Mouse (Mus musculus) cerebellum, postnatal 10 days (tissue): Measurements from ENCODE around the gene Podnl1.

Experiments used
- DNase-seq, 2 experiments: peaks; one replicate each; pipeline ENCODE4 v3.0.0; 2021; ENCODE audit warnings: mixed read lengths in 2 of 2

Podnl1 gene

GRCm38 (mm10) chr8:84127202-84127901 is 1.6 kb downstream of the Podnl1 start:
- no peak for DNase-seq

GRCm38 (mm10) chr8:84128277-84128676 is 2.5 kb downstream of the Podnl1 start:
- no peak for DNase-seq

- DNase-seq = peak; percentile 79 to 84
Observed at GRCm38 (mm10) chr8:84130806-84131205, 5.0 kb downstream of the Podnl1 start.

- DNase-seq = no peak
Observed at GRCm38 (mm10) chr8:84132225-84132624, 6.4 kb downstream of the Podnl1 start.

- DNase-seq = no peak
Observed at GRCm38 (mm10) chr8:84137848-84138247, 12.1 kb downstream of the Podnl1 start.

- DNase-seq = no peak
Observed at GRCm38 (mm10) chr8:84140838-84141237, 15.0 kb downstream of the Podnl1 start.

GRCm38 (mm10) chr8:84144636-84145245 is 19.0 kb downstream of the Podnl1 start:
- DNase-seq = no peak

DNA sequence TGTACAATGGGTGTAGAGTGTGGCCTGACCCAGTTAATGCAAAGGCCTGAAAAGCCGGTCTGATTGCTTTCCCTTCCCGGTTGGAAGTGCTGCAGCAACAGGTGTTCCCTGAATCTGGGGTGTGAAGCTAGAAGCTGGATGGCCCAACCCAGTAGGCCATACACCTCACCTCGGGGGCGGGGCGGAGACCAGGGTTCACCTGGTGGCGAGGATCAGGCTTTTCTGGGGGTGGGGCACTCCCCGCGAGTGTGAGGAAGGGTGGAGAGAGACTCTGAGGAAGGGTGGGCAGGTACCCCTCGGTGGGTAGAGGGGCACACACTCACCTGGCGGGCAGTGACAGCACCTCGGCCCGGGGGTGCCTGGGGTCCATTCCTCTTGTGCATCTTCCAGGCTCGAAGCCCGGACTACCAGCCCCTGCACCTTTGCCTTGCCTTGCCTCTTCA is 21.6 kb downstream of the Podnl1 start:
- peak; percentile 66 to 67 for DNase-seq

DNA sequence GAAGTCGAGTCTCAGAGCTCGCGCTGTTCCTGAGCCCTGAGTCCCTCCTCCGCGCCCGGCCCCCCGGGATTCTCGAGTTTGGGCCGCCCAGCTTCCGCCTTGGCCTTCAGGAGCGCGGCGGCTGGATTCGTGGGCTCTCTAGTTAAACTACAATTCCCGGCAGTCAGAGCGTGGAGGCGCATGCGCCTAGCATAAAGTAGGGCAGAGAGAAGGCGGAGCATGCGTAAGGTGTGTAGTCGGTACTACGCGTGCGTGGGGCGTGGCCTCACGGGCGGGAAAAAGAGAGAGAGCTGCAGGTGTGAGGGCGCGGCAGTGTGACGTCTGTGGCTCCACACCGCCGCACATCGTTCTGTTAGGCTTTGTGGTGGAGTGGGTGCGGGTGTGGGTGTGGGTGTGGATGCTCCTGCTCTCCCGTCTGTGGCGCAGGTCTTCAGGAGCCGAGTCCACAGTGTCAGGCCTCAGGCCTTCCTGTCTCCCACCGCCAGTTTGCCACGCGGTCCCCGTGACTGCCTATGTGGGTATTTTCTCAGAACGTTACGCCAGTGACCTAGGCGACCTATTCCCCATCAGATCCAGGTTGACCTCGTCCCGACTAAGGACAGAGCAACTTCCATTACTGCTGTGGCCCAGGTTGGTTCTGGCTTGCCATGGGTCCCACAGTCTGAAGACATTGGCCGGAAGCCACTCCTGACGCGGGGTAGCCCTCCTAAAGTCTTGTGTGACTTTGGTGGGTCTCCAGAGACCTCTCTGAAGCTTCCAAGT is 22.2 kb downstream of the Podnl1 start, which contains the start of the genes Cc2d1a and 4930432K21Rik:
Gene Cc2d1a, minus strand, starts transcription at position 168 of the 762 bp plus-strand sequence.
Gene 4930432K21Rik, plus strand, starts transcription at position 257 of the 762 bp plus-strand sequence.
- DNase-seq = peak; percentile 94 to 97

GRCm38 (mm10) chr8:84148531-84148850 is 22.7 kb downstream of the Podnl1 start:
- peak; percentile 55 to 56 for DNase-seq

- no peak for DNase-seq
Observed at GRCm38 (mm10) chr8:84149181-84149580, 23.4 kb downstream of the Podnl1 start.

DNA sequence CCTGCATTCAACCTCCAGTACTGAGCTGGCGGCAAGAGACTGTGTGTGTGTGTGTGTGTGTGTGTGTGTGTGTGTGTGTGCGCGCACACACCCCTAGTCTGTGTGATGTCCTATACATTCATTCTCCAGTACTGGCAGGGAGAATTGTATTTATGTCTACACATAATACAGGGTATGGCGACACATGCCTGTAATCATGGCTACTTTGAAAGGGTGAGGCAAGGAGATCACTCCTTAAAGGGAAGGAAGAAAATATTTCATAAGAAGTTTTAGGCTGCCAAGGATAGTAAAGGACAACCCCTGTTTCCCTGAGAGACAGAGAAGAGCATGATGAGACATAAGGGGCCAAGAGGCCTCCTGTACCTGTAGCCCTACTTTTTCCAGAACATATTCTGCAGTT is 31.8 kb downstream of the Podnl1 start:
- DNase-seq = no peak

DNA sequence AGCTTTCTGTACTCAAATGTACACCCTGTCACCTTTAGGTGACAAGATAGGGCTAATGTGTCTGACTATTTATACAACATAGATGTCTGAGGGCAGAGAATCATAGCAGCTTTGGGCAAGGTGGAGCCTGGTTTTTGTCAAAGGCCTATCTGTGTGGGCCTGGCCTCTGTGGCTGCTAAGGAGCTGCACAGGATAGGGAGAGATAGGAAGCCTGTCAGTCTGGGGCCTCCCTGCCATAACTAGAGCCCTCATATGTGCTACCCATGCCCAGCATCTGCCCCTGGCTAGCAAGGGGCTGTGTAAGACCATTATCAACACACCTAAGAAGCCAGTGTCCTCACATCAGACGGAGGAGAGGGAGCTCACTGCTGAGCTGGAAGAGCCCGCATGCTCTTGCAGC is 41.9 kb downstream of the Podnl1 start:
- no peak for DNase-seq

DNA sequence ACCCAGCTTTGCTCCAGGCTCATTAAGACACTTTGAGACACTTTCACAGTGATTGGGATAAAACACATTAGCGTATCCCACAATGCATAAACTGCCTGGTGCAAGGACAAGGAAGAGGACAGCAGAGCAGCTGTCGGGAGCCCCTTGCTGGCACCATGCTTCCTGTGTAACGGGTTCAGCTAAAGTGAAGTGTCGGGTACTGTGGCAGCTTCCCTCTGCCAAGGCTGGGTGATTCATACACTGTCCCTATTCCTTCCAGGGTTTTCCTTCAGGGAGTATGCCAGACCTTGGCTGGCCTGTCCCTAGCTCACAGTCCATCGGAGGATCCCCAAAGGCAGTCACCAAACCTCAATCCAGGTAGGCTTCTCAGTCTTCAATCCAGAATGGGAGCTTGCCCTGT is 44.3 kb downstream of the Podnl1 start:
- no peak for DNase-seq

DNA sequence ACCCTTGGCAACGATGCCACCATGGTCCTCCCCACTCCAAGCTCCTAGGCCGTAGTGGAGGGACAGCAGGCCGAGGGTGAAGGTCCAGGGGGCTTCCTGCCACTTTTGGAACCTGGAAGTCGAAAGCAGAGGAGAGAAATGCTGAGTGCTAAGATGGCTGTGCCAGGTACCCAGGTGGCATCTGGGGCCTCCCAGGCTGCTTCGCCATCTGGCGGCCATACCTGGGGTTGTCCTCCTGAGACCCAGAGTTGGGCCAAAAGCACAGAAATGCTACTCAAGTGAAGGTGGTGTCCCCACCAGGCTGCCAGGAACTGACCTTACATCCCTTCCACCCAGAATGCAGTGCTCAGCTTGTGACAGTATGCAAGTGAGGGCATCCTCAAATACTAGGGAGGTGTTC is 48.1 kb downstream of the Podnl1 start:
- DNase-seq = peak; percentile 68 to 69

DNA sequence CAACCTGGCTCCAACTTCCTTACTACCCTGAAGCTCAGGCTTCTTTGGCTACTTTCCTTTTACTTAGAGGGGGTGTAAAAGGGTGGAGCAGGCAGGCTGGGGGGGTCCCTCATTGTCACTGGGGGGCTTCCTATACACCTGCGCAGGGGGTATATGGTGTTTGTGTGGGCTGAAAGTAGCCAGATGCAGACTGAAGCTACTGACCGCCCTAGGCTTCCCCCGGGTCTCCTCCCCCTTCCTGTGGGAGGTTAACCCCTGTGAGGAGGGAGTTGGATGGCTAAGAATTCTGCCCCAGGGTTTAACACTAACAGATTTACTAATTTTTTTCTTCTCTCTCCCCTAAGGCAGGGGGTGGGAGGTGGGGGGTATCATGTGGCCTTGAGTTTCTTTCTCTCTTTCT is 50.8 kb downstream of the Podnl1 start:
- no peak for DNase-seq

- DNase-seq = no peak
Observed at GRCm38 (mm10) chr8:84177405-84177804, 51.6 kb downstream of the Podnl1 start.

DNA sequence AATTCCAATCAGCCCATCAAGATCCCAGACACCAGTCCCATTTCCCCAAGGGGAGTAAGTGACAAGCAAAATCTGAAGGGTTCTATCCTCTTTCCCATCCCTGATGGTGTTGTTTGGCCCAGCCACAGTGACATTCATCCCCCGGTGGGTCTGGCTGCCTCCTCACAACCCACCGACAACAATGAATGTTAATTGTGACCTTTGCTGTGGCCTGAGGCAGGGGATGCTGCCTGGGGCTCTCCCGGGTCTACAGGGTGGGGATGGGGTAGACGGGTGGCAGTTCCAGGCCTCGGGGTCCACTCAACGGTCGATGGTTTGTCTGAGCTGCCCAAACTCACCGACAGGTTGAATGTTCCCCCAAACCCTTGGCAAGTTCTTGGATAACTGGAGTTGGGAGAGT is 52.8 kb downstream of the Podnl1 start:
- DNase-seq = no peak

DNA sequence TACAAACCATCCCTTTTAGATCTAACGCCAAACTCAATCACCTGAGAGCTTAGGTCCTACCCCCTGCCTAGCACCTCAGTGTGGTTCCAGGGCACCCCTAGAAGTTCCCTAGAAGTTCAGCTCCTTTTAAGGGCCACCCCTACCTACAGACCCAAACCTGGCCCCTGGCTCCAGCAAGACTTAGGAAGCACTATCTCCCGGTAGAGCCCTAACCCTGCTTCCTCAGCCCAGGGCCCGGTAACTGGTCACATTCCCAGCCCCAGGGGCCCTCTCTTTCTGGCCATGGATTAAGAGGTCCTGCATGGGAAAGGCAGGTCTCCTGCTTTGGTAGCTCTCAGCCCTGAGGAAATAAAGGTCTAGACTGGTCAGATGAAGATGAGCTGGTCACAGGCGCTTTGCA is 54.2 kb downstream of the Podnl1 start:
- no peak for DNase-seq

- peak; percentile 57 to 72 for DNase-seq
Observed at GRCm38 (mm10) chr8:84180530-84181190, 54.9 kb downstream of the Podnl1 start.
